Mouse (Mus musculus) E14TG2a.4 (cell line): ENCODE data around the gene Mtus2.
A peak's percentile ranks its signal among the peaks of the same experiment; 100 is the strongest.

Experiments
- CTCF ChIP-seq: conservative IDR thresholded peaks from 2 replicates; pipeline ENCODE4 v1.5.1; 2014; ENCODE audit warnings: low read length
- NANOG ChIP-seq: IDR thresholded peaks from 2 replicates; pipeline ENCODE4 v1.6.1; 2014; ENCODE audit warnings: borderline replicate concordance, low read length, mixed read lengths
- POU5F1 ChIP-seq: IDR thresholded peaks from 2 replicates; pipeline ENCODE4 v1.6.1; 2014; ENCODE audit warnings: low read length, borderline replicate concordance

DNA sequence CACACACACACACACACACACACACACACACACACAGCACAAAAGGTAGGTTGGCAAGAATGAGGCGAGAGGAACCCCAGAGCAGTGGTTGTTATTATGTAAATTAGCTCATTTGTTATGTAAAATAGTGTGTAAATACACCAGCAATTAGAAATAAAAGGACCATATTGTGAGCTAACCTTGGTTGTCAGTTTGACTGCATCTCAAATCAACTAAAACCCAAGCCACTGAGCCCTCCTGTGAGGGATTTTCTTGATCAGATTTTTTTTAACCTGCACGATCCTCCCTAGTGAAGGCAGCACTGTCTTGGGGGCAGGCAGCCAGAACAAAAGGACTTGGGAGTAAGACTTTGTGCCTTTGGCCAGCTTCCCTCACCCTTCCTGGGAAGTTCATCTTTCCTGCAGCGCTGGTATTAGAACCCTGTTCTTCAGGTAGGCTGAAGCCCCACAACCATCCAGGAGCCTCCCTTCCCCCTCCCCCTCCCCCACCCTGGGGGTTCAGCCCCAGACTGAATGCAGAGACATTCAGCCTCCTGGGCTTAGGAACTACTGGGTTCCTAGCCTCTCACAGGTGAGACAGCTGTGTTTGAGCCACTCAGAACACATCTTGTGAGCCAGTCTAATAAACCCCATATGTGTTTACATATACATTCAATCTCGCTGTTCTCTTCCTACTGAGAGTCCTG lies 218.8 kb downstream of the Mtus2 start:
- TF ChIP-seq CTCF (no peak), NANOG (peak; percentile 48; the same call in 1 of the 2 replicates), POU5F1 (peak; percentile 41; the same call in 1 of the 2 replicates)
